Mouse (Mus musculus) cerebellum, adult 9-11 months (tissue): ENCODE results near the gene Tapbpl.

Source experiments
- DNase-seq: peaks from one replicate; pipeline ENCODE4 v3.0.0; 2022

The Tapbpl gene

DNA sequence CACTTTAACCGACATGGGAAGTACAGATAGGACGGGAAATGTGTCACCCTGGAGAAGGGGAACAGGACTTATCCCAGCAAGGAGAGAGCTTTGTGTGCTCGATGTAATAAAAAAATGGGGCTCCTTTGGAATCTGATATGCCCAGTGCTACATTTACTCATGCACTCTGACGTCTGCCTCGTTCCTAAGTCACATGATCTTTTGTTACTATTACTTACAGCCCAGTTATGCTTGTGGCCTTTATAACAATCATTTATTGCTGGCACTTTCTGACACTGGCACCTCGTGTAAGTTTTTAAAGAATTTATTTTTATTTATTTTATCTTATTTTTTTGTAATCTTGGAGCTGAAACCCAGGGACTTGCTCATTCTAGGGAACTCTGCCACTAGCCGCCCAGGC lies 38.3 kb downstream of the Tapbpl start:
- no peak for DNase-seq

GRCm38 (mm10) chr6:125192841-125193240 lies 38.8 kb downstream of the Tapbpl start:
- DNase-seq = no peak

DNA sequence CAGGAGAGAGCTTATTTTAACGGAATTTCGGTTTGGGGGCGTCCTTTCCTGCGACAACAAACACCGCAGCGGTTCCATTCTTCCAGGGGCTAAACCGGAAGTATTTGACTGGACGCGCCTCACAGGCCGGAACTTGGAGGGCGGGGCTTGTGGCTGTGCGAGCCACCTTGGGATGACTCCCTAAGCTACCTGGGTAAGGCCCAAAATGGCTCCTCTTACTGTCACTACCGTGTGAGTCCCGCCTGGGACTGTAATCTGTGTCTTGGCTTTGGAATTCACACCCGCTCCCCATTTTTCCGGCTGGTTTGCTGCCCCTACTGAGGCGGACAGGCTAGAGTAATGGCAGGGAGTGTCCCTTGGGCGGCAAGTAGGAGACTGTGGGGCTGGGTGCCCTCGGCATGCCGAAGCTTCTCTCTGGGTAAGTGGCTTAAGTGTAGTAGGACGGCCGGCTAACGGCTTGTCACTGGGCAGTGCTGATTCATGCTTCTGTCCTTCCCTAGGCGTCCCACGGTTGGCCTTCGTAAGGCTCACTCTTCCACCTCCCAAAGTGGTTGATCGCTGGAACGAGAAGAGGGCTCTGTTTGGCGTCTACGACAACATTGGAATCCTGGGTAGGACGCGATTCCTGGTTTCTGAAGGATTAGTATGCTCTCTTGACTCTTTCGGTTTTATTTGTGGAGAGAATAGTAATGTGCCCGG lies 39.5 kb downstream of the Tapbpl start:
- DNase-seq = peak; percentile 95

DNA sequence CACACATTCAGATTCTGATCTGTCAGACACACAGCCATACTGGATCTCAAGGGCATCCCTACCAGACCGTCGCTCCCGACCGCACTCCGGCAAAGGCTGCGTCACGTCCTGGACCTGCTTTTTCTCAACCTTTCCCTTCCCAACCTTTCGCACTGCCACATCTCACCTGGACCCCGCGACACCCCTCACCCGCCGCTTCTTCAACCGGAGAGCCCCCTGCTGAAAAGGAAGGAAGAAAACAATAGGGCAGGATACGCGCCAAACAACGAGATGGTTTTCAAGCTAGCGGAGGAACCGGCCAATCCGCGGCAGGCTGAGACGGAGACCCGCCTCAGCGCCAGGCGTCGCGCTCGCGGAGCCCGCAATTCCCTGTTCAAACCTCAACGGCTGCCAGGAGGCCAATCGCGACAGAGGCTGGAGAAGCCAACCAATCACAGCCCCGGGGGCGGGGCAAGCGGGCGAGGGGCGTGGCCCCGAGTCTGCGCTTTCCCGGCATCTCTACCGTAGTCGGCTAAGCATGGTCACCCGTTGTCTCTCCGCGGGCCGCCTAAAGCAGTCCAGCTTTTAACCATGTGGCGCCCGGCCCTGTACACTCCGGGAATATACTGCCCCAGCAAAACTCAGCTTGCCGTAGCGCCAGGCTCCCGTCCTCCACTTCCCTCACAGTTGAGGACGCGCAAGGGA lies 40.2 kb downstream of the Tapbpl start, which contains the start of the genes Ncapd2 and Mrpl51:
Gene Ncapd2, minus strand, starts transcription at position 370 of the 684 bp plus-strand sequence.
Gene Mrpl51, plus strand, starts transcription at position 470 of the 684 bp plus-strand sequence.
- DNase-seq = peak; percentile 98

- DNase-seq = no peak
Measured at GRCm38 (mm10) chr6:125190816-125191215, 40.8 kb downstream of the Tapbpl start.

- DNase-seq = no peak
Measured at GRCm38 (mm10) chr6:125186203-125186602, 45.5 kb downstream of the Tapbpl start.

- no peak for DNase-seq
Measured at GRCm38 (mm10) chr6:125182133-125182532, 49.5 kb downstream of the Tapbpl start.

- no peak for DNase-seq
Measured at GRCm38 (mm10) chr6:125179601-125180000, 52.1 kb downstream of the Tapbpl start.

DNA sequence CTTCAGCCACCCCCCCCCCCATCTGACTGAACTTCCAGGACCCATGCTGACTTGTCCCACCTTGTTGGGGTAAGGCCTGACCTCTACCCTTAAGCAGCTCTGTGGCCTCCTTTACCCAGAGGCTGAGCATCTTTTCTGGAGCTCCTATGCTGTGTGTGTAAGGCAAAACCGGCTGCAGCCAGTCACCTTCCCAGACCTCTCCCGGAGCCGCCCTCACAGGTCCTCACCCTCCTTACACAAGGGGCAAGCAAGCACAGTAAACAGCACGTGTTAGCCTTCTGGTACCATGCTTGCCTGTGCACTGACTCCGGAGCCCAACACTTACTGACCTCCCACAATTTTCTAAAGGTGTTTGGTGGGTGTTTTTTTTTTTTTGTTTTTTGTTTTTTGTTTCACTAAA lies 56.2 kb downstream of the Tapbpl start:
- DNase-seq = no peak
